Mouse (Mus musculus): ENCODE measurements at regions not wholly inside any gene's neighbourhood (a gene's known extent, or its start where the extent isn't known, plus 50 kb on each side); places are given as distances from the start of the nearest gene placed in this dataset.

DNA sequence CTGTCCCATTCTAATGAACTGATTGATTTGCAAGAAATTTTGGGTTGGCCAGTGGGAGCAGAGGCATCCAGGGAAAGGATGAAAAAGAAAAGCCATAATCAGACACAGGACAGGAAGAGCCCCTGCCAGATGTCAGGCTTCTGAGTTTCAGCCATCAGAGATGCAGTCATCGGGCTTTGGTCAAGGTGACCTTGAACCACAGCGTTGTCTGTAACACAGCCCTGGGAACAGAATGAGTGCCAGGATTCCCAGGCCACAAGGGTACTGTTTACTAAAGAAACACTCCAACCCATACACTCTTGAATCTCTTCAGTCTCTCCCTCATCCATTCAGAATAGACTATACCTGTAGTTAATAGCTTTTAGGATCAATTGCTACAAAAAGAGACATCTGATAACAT lies 239.0 kb downstream of the Rplp1 start:
- peaks cover 42% of the 10 kb centered on the region for H3K4me1 ChIP-seq
- no peak overlapping the region for H3K4me3 ChIP-seq
- DNase-seq (ENCODE audit: extremely low spot score, low spot score) = no peak
- no peak overlapping the region for H3K27ac ChIP-seq
- H3K27me3 ChIP-seq (ENCODE audit: poor library complexity, severe bottlenecking) = peaks cover 22% of the 10 kb centered on the region
- peaks cover 7% of the 10 kb centered on the region; the same call in 1 of the 2 replicates for H3K9me3 ChIP-seq
- 82% methylated on average over 2 of the region's 2 CpGs for WGBS
- no peaks in the 10 kb centered on the region for H3K36me3 ChIP-seq (replicated peaks)

DNA sequence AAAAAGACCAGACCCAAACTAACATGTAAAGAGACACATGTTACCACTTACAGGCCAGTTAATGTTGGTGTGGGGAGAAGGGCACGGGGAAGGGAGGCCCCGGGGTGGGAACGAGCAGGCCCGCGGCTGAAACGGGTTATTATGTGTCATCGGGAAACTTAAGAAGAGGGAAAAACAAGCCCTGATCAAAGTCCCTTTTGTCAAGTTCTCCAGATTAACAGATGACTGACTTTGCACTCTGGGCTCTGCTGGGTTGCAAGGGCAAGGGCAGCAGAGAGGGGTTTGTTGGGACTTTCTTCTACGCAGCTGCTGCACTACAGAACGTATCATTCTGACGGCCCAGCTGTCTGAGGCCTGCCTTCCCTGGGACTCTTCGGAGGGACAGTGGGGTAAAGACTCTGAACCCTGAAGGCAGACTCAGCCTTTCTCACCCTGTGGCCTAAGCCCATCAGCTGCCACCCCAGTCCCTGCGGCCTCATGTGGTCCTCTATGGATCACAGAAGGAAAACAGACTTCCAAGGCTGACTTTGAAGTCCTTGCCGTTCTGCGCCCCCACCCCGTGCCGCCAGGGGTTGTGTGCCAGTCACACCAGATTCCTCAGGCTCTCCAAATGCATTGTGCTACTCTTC lies 240.7 kb downstream of the Rplp1 start:
- Histone ChIP-seq H3K27ac (peak overlapping the region; percentile 76), H3K4me1 (peaks cover 43% of the 10 kb centered on the region), H3K36me3 (replicated peaks) (no peaks in the 10 kb centered on the region), H3K9me3 (peaks cover 7% of the 10 kb centered on the region; the same call in 1 of the 2 replicates), H3K4me3 (no peak overlapping the region), H3K27me3 (ENCODE audit: poor library complexity, severe bottlenecking) (0 out of 2 replicates have a peak, but pooled peaks cover 8% of the 10 kb centered on the region)
- 58% methylated on average over 16 of the region's 16 CpGs for WGBS
- DNase-seq (ENCODE audit: extremely low spot score, low spot score) = peak; percentile 33

DNA sequence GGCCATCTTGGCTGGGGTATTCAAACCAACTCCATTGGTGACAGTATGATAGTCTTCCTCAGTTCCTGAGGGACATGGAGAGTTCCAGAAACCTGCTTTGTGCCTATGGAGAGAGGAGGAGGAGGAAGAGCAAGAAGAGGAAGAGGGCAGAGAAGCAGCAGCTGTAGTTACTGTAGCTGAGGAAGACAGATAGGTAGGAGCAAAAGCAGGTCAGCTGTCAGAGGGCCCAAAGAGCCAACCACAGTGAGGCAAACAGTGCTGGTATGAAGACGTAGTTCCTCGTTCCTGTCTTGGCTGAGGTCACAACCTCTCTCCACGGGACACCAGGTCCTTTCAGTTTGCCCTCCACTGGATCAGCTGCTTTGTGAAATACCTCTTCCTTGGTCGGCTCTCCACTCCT lies 243.4 kb downstream of the Rplp1 start:
- H3K4me1 ChIP-seq = peaks cover 41% of the 10 kb centered on the region
- H3K27ac ChIP-seq = no peak overlapping the region
- no peaks in the 10 kb centered on the region; the same call in 1 of the 2 replicates for H3K27me3 ChIP-seq (ENCODE audit: poor library complexity, severe bottlenecking)
- peaks cover 7% of the 10 kb centered on the region; the same call in 1 of the 2 replicates for H3K9me3 ChIP-seq
- no peaks in the 10 kb centered on the region for H3K36me3 ChIP-seq (replicated peaks)
- no peak for DNase-seq (ENCODE audit: extremely low spot score, low spot score)
- H3K4me3 ChIP-seq = no peak overlapping the region
- WGBS = 82% methylated on average over 4 of the region's 4 CpGs

DNA sequence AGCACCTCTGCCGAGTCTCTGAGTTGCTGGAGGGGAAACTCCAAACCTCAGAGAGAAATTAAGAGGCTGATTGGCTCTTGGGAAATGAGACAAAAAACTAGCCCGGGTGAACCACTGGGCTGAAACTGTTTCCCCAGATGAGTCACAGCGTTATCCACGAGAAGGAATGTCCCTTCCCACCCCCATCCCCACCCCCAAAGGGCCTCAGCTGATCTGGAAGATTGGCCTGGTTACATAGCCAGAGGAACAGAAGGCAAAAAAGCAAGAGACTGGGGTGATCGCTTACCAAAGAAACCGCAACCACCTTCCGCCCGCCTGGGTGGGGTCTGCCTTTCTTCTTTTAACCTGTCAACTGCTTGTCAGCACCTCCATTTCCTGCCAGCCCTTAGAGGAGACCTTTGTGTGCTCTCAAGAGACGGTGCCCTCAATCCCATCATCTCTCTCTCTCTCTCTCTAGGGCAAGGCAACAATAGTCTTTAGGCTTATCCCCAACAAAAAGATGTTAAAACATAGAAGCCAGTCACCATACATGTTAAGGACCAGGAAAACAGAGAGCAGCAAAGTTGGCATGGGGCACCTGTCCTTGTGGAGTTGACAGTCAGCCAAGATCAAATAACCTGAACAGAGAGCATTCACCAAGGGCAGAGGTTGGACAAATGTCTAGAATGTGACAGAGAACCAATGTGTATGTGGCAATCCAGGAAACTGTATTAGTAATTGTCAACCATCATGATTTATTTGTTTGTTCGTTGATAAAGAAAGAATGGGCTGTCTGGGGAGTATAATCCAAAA lies 244.4 kb downstream of the Rplp1 start:
- H3K4me3 ChIP-seq = no peak overlapping the region
- H3K27me3 ChIP-seq (ENCODE audit: poor library complexity, severe bottlenecking) = no peaks in the 10 kb centered on the region; the same call in 1 of the 2 replicates
- peak overlapping the region; percentile 60; the same call in 1 of the 2 replicates for H3K27ac ChIP-seq
- no peak for DNase-seq (ENCODE audit: extremely low spot score, low spot score)
- no peaks in the 10 kb centered on the region for H3K36me3 ChIP-seq (replicated peaks)
- H3K9me3 ChIP-seq = peaks cover 7% of the 10 kb centered on the region; the same call in 1 of the 2 replicates
- 51% methylated on average over 10 of the region's 10 CpGs for WGBS
- peaks cover 33% of the 10 kb centered on the region for H3K4me1 ChIP-seq

DNA sequence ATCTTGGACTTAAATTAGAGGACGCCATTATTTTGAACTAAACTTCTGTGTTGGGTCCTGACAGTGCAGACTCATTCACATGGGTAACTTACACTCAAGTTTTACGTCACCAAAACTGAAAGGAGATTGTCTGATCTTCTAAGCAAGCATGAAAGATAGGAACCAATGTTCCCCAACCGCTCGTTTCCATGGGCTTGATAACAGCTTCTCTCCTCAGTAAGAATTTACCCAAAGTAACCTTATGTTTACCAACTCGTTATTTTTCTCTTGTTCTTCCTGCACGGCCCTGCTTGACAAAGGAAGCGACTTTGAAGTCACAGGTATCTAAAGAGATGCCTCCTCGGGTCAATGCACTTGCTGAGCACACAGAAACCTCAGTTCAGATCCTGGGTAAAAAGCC lies 245.6 kb downstream of the Rplp1 start:
- Histone ChIP-seq H3K4me1 (peaks cover 23% of the 10 kb centered on the region), H3K36me3 (replicated peaks) (no peaks in the 10 kb centered on the region), H3K4me3 (no peak overlapping the region), H3K9me3 (peaks cover 7% of the 10 kb centered on the region; the same call in 1 of the 2 replicates), H3K27ac (no peak overlapping the region), H3K27me3 (ENCODE audit: poor library complexity, severe bottlenecking) (no peaks in the 10 kb centered on the region; the same call in 1 of the 2 replicates)
- WGBS = 73% methylated on average over 8 of the region's 8 CpGs
- DNase-seq (ENCODE audit: extremely low spot score, low spot score) = no peak

DNA sequence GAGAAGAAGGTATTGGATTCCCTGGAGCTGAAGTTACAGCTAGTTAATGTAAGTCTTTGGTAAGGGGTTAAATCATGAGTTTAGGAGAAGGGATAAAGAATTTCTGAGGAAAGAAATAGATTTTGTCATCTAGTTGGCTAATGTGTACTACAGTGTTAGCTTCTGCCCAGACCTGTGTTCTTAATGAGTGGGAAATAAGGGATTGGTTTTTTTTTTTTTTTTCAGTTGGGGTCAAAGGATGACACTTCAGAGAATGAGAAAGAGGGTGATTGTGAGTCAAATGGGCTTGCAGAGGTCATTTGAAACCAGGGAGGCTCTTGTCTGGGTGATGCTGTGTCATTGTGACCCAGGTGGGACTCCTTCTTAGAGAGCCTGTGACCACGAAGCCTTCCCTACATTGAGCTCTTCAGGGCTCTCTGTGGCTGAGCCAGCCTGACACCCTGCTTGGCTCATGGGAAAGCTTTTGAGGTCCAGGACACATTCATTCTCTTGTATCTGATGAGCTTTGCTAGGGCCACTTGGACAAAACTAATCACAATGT lies 246.1 kb downstream of the Rplp1 start:
- Histone ChIP-seq H3K9me3 (peaks cover 7% of the 10 kb centered on the region; the same call in 1 of the 2 replicates), H3K27ac (no peak overlapping the region), H3K36me3 (replicated peaks) (no peaks in the 10 kb centered on the region), H3K27me3 (ENCODE audit: poor library complexity, severe bottlenecking) (no peaks in the 10 kb centered on the region; the same call in 1 of the 2 replicates), H3K4me1 (peaks cover 18% of the 10 kb centered on the region), H3K4me3 (no peak overlapping the region)
- DNase-seq (ENCODE audit: extremely low spot score, low spot score) = no peak
- WGBS = 78% methylated on average over 1 of the region's 1 CpGs

DNA sequence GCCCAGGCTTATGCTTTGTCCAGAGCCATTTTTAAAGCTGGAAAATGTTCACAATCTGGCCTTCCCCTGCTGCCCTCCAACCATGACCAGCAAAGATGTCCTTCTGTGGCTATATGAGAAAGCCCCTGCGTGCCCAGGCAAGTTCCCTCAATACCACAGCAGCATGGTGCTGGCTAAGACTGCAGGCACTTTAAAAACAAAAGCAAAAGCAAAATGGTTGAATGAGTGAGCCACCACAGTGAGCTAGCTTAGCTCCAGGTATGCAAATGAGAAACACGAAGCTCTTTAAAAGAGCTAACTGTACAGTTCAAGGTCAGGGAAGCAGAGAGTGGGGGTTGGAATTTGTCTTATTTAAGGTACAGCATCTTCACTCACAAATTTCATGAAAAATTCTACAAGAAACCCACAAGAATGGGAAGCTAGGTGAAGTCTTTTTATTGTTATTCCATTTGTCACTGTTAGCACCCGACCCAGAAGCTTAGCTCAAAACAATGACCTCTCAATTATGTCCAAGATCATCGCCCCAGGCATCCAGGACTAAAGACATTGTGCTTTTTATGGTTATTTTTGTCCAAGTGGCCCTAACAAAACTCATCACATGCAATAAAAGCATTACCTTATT lies 246.8 kb downstream of the Rplp1 start:
- WGBS = 65% methylated on average over 4 of the region's 4 CpGs

DNA sequence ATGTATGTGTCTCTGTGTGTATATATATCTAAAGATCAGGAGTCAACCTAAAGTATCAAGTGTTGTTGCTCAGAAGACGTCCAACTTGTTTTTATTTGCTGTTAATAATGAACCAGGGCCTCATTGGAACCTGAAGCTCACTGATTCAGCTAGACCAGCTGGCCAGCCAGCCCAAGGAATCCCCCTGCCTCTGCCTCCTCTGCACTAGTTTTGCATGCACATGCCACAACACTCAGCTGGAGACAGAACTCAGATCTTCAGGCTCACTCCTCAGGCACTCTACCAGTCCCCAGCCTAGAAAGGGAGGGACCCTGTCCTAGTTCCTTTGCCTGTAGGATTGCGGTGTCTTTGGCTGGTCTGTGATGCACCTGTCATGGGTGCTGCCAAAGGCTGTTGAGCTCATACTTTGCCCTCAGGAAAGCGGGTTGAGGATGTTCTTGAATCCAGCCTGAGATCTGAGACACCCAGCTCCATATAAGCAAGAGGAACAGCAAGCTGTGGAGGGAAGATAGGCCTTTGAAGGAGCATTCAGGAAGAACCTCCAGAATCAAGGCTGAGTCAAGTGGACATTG lies 247.5 kb downstream of the Rplp1 start:
- peaks cover 15% of the 10 kb centered on the region for H3K4me1 ChIP-seq

More for the DNA sequence above, 246.8 kb downstream of the Rplp1 start:
- H3K27me3 ChIP-seq (ENCODE audit: poor library complexity, severe bottlenecking) = no peaks in the 10 kb centered on the region; the same call in 1 of the 2 replicates
- H3K4me3 ChIP-seq = no peak overlapping the region
- 0 out of 2 replicates have a peak overlapping the region, but pooled peaks have one; percentile 1 for H3K27ac ChIP-seq
- H3K4me1 ChIP-seq = peaks cover 15% of the 10 kb centered on the region
- H3K36me3 ChIP-seq (replicated peaks) = no peaks in the 10 kb centered on the region
- H3K9me3 ChIP-seq = peaks cover 7% of the 10 kb centered on the region; the same call in 1 of the 2 replicates
- DNase-seq (ENCODE audit: extremely low spot score, low spot score) = no peak

DNA sequence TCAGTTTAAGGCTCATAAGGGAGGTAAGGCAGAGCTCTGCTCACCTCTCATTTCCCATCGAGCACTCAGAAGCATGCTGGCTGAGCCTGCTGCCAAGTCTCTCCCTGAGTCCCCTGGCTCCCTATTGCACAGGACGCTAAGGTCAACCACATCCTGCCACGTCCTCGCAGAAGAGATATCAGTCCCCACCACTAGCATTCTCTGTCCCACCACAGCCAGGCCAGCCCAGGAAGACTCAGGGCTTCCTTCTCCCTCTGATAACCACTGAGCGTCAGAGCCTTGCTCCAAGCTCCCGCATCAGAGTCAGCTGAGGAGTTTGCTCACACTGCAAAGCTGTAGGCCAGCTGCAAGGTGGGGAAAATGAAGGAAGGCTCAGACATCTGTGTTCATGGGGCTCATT lies 248.2 kb downstream of the Rplp1 start:
- WGBS = 87% methylated on average over 6 of the region's 6 CpGs
- Histone ChIP-seq H3K9me3 (no peaks in the 10 kb centered on the region; the same call in 1 of the 2 replicates), H3K27ac (no peak overlapping the region), H3K4me3 (no peak overlapping the region), H3K36me3 (replicated peaks) (no peaks in the 10 kb centered on the region), H3K27me3 (ENCODE audit: poor library complexity, severe bottlenecking) (no peaks in the 10 kb centered on the region; the same call in 1 of the 2 replicates), H3K4me1 (peaks cover 15% of the 10 kb centered on the region)
- no peak for DNase-seq (ENCODE audit: extremely low spot score, low spot score)

More for the DNA sequence above, 247.5 kb downstream of the Rplp1 start:
- Histone ChIP-seq H3K9me3 (peaks cover 7% of the 10 kb centered on the region; the same call in 1 of the 2 replicates), H3K4me3 (no peak overlapping the region), H3K27me3 (ENCODE audit: poor library complexity, severe bottlenecking) (no peaks in the 10 kb centered on the region; the same call in 1 of the 2 replicates), H3K27ac (0 out of 2 replicates have a peak overlapping the region, but pooled peaks have one; percentile 1), H3K36me3 (replicated peaks) (no peaks in the 10 kb centered on the region)
- WGBS = 85% methylated on average over 3 of the region's 3 CpGs
- no peak for DNase-seq (ENCODE audit: extremely low spot score, low spot score)

DNA sequence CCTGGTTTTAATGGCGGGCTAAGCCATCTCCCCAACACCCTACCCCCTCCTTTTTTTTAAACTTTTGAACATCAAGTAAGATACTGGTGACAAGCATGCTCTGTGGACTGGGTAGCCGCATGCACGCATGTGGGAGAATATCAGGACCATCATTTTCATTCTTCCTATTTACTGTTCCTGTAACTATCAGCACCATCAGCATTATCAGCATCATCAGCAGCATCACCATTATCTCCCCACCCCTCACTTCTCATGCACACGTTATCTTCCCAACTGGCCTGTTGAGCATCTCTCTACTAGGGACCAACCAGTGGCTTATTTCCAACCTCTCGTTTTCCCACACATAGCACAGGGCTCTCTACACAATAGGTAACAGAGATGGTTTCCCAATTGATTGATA lies 249.1 kb downstream of the Rplp1 start:
- H3K4me3 ChIP-seq = no peak overlapping the region
- H3K9me3 ChIP-seq = no peaks in the 10 kb centered on the region
- H3K4me1 ChIP-seq = peaks cover 15% of the 10 kb centered on the region
- no peak overlapping the region for H3K27ac ChIP-seq
- H3K27me3 ChIP-seq (ENCODE audit: poor library complexity, severe bottlenecking) = no peaks in the 10 kb centered on the region; the same call in 1 of the 2 replicates
- H3K36me3 ChIP-seq (replicated peaks) = no peaks in the 10 kb centered on the region
- 91% methylated on average over 5 of the region's 5 CpGs for WGBS
- no peak for DNase-seq (ENCODE audit: extremely low spot score, low spot score)

DNA sequence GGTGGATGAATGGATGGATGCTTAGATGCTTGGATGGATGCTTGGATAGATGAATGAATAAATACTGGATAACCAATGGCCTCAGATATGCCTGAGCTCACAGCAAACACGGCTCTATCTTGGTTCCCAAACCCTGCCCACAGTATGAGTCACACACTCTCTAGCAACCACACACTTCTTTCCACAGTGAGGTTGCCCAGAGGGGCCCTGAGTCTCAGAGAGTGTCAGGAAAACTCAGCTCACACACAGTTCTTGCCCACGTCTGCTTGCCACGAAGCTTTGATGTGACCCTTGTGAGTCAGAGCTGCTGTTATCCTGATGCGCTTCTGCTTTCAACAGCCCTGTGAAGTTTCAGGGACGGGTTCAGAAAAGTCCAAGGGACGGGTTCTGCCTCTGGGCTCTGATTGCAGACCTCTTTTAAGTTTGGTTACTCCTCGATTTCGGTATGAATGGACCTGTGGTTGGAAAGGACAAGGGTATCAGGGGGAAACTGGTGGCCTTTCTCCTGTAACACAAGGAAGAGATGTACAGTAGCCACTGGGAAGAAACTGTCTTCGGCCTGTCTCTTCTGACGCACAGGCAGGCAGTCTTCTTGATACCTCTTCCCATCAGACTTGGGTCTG lies 250.2 kb downstream of the Rplp1 start:
- H3K27me3 ChIP-seq (ENCODE audit: poor library complexity, severe bottlenecking) = no peaks in the 10 kb centered on the region; the same call in 1 of the 2 replicates
- H3K27ac ChIP-seq = no peak overlapping the region
- H3K4me1 ChIP-seq = peaks cover 5% of the 10 kb centered on the region; the same call in 1 of the 2 replicates
- H3K36me3 ChIP-seq (replicated peaks) = no peaks in the 10 kb centered on the region
- WGBS = 90% methylated on average over 10 of the region's 10 CpGs
- DNase-seq (ENCODE audit: extremely low spot score, low spot score) = no peak
- H3K4me3 ChIP-seq = no peak overlapping the region
- no peaks in the 10 kb centered on the region for H3K9me3 ChIP-seq

All from forebrain, embryonic 10.5 days (tissue).